Mouse (Mus musculus) c-Kit-positive CD71-negative TER-119-negative erythroid progenitor cells, embryonic 14.5 days (primary cell): ENCODE results near the gene Atp4b.
"Not testable (repeated sequence)": the region's sequence is repeated elsewhere in the genome, so short reads cannot be mapped to it uniquely, and the experiment has no call there.

Experiments
- DNase-seq: peaks from one replicate; pipeline ENCODE4 v3.0.0-alpha.2; 2013; ENCODE audit warnings: low read depth

Atp4b gene

GRCm38 (mm10) chr8:13382999-13383398 lies 13.6 kb downstream of the Atp4b start:
- DNase-seq, result no peak

GRCm38 (mm10) chr8:13382536-13382935 lies 14.1 kb downstream of the Atp4b start:
- DNase-seq, result no peak

GRCm38 (mm10) chr8:13381630-13382029 lies 15.0 kb downstream of the Atp4b start:
- DNase-seq, result no peak

GRCm38 (mm10) chr8:13373151-13373662 lies 23.4 kb downstream of the Atp4b start:
- DNase-seq, result no peak

- no peak for DNase-seq
These were observed 34.8 kb downstream of the Atp4b start for GRCm38 (mm10) chr8:13361865-13362264.

GRCm38 (mm10) chr8:13360213-13360612 lies 36.4 kb downstream of the Atp4b start:
- no peak for DNase-seq

- no peak for DNase-seq
These were observed 39.9 kb downstream of the Atp4b start for GRCm38 (mm10) chr8:13356681-13357080.

GRCm38 (mm10) chr8:13356221-13356620 lies 40.4 kb downstream of the Atp4b start:
- no peak for DNase-seq

GRCm38 (mm10) chr8:13353883-13354282 lies 42.7 kb downstream of the Atp4b start:
- DNase-seq, result no peak

GRCm38 (mm10) chr8:13353155-13353833 lies 43.3 kb downstream of the Atp4b start:
- DNase-seq, result no peak

- DNase-seq, result no peak
These were observed 44.0 kb downstream of the Atp4b start for GRCm38 (mm10) chr8:13352601-13353000.

GRCm38 (mm10) chr8:13351593-13351992 lies 45.0 kb downstream of the Atp4b start:
- DNase-seq, result no peak

GRCm38 (mm10) chr8:13350052-13350451 lies 46.6 kb downstream of the Atp4b start:
- no peak for DNase-seq

GRCm38 (mm10) chr8:13343134-13343533 lies 53.5 kb downstream of the Atp4b start:
- DNase-seq, result no peak

GRCm38 (mm10) chr8:13342340-13342739 lies 54.3 kb downstream of the Atp4b start:
- no peak for DNase-seq

GRCm38 (mm10) chr8:13340650-13341049 lies 56.0 kb downstream of the Atp4b start:
- no peak for DNase-seq

- no peak for DNase-seq
These were observed 57.0 kb downstream of the Atp4b start for GRCm38 (mm10) chr8:13339646-13339990.

GRCm38 (mm10) chr8:13338901-13339645 lies 57.6 kb downstream of the Atp4b start:
- no peak for DNase-seq

GRCm38 (mm10) chr8:13338255-13338860 lies 58.3 kb downstream of the Atp4b start, which contains the start of gene Tfdp1:
Gene Tfdp1 (plus strand): TSS chr8:13338751.
- DNase-seq, result peak; percentile 74

GRCm38 (mm10) chr8:13337678-13338077 lies 58.9 kb downstream of the Atp4b start:
- DNase-seq, result no peak

- DNase-seq, result not testable (repeated sequence)
These were observed 59.4 kb downstream of the Atp4b start for GRCm38 (mm10) chr8:13337245-13337644.
